Comparison of ENCODE assay signal across 11 mouse cellular contexts in genomic region chr19:3419251-3419650, GRCm38 (mm10). TPM values are rescaled to one million over a fixed set of nuclear protein-coding genes. Genes with fewer than 3 reads are reported as not detected.
DNase-seq lines count a peak whose midpoint lies in the region; ATAC-seq and TF ChIP-seq lines count a peak whose summit lies in the region.
"Had no signal": no experiment of that assay in that cellular context is flagged by ENCODE, and none has a peak within 500 bp of the region (broad histone marks: within the 10 kb centered on the region; RNA-seq: fewer than 3 reads in every experiment).

No protein-coding gene starts in this region.

- no peak overlapping the region for H3K27ac ChIP-seq in neural tube, embryonic 14.5 days (ENCODE audit: low read depth, low read length)
- H3K27ac ChIP-seq in hindbrain, postnatal 0 days: no peak overlapping the region
- H3K27ac ChIP-seq: heart, embryonic 15.5 days; lung, embryonic 15.5 days had no signal

- H3K36me3 ChIP-seq in neural tube, embryonic 14.5 days (ENCODE audit: control insufficient read depth, insufficient read depth, low read length): no peaks in the 10 kb centered on the region
- H3K36me3 ChIP-seq in hindbrain, postnatal 0 days (ENCODE audit: insufficient read depth, low read length): no peaks in the 10 kb centered on the region
- H3K36me3 ChIP-seq: heart, embryonic 15.5 days; lung, embryonic 15.5 days had no signal

- no peak overlapping the region for H3K4me3 ChIP-seq in neural tube, embryonic 14.5 days (ENCODE audit: low read depth, low read length)
- no peak overlapping the region for H3K4me3 ChIP-seq in hindbrain, postnatal 0 days (ENCODE audit: low read length)
- H3K4me3 ChIP-seq: heart, embryonic 15.5 days; lung, embryonic 15.5 days had no signal

- DNase-seq in adrenal gland, adult (ENCODE audit: inconsistent age in 2 of 2, low spot score in 1 of 2): peak; percentile 55 to 66
- no peak for DNase-seq in adrenal gland, postnatal 4 days (ENCODE audit: low spot score in 2 of 2)
- DNase-seq in neural tube, embryonic 10.5 days (ENCODE audit: extremely low spot score, low spot score): no peak
- DNase-seq in hindbrain, postnatal 0 days (ENCODE audit: low spot score): no peak
- DNase-seq in right cerebral cortex, postnatal 36 days (ENCODE audit: low spot score in 2 of 2): peak; percentile 47 to 54
- no peak for DNase-seq in cerebellum, adult 8-10 months
- DNase-seq in lung, postnatal 10 days: no peak

- no peak overlapping the region for H3K4me2 ChIP-seq in neural tube, embryonic 14.5 days (ENCODE audit: low read depth, low read length)
- no peak overlapping the region for H3K4me2 ChIP-seq in hindbrain, postnatal 0 days (ENCODE audit: low read depth, low read length)
- H3K4me2 ChIP-seq: heart, embryonic 15.5 days; lung, embryonic 15.5 days had no signal

- H3K9me3 ChIP-seq in neural tube, embryonic 14.5 days (ENCODE audit: control insufficient read depth, low read length): no peaks in the 10 kb centered on the region
- no peaks in the 10 kb centered on the region for H3K9me3 ChIP-seq in hindbrain, postnatal 0 days (ENCODE audit: low read length)
- H3K9me3 ChIP-seq: heart, embryonic 15.5 days; lung, embryonic 15.5 days had no signal

- ATAC-seq in neural tube, embryonic 14.5 days (ENCODE audit: low read depth): 0 out of 2 replicates have a peak, but pooled peaks have one; percentile 33
- ATAC-seq in hindbrain, postnatal 0 days: peak; percentile 54; the same call in 1 of the 2 replicates
- ATAC-seq: forebrain, embryonic 14.5 days had no signal

- H3K4me1 ChIP-seq in neural tube, embryonic 14.5 days (ENCODE audit: control insufficient read depth, insufficient read depth, low read length): no peaks in the 10 kb centered on the region
- H3K4me1 ChIP-seq in hindbrain, postnatal 0 days (ENCODE audit: insufficient read depth, low read length): 0 out of 2 replicates have a peak, but pooled peaks cover 3% of the 10 kb centered on the region

- no peak overlapping the region for H3K9ac ChIP-seq in neural tube, embryonic 14.5 days (replicated peaks; ENCODE audit: low read depth, low read length)
- H3K9ac ChIP-seq in hindbrain, postnatal 0 days (replicated peaks; ENCODE audit: low read length): no peak overlapping the region
- H3K9ac ChIP-seq: heart, embryonic 15.5 days; lung, embryonic 15.5 days had no signal

- TF ChIP-seq CTCF in hindbrain, postnatal 0 days (IDR thresholded peaks at IDR 0.05; ENCODE audit: low read depth): no peak

- 45% methylated on average over 5 of the region's 5 CpGs for WGBS in neural tube, embryonic 14.5 days
- 44% methylated on average over 5 of the region's 5 CpGs for WGBS in hindbrain, postnatal 0 days

- 0 out of 2 replicates have a peak, but pooled peaks cover 5% of the 10 kb centered on the region for H3K27me3 ChIP-seq in neural tube, embryonic 14.5 days (ENCODE audit: control insufficient read depth, insufficient read depth, low read length)
- no peaks in the 10 kb centered on the region for H3K27me3 ChIP-seq in hindbrain, postnatal 0 days (ENCODE audit: insufficient read depth, low read length)

RNA-seq across cellular contexts. Expression of gene Gal, which starts 4.9 kb away (rescaled TPM):
- total RNA-seq in adrenal gland, postnatal 4 days (2021): 10 to 100 TPM in 1 of 2 experiments, 1 to 10 TPM in 1; 9.1 to 12.4 TPM
- polyA plus RNA-seq in neural tube, embryonic 14.5 days (2014; fragmentation: Nextera tagmentation; extraction: Ambion mirVana): 13.9 and 83.9 TPM in 2 replicates
- total RNA-seq in hindbrain, postnatal 0 days (2014; rRNA removed): 0.75 and 3.7 TPM in 2 replicates
- polyA plus RNA-seq in hindbrain, postnatal 0 days (2015; fragmentation: Nextera tagmentation; extraction: Ambion mirVana): 29.4 and 40.6 TPM in 2 replicates

RNA-seq across cellular contexts. Expression of gene Tesmin, which starts 30.6 kb away (rescaled TPM):
- 1 to 10 TPM; 1.7 to 2.4 TPM for total RNA-seq in adrenal gland, postnatal 4 days (2021)
- polyA plus RNA-seq in neural tube, embryonic 14.5 days (2014; fragmentation: Nextera tagmentation; extraction: Ambion mirVana): 0.12 and 0.30 TPM in 2 replicates
- 1.3 and 1.5 TPM in 2 replicates for total RNA-seq in hindbrain, postnatal 0 days (2014; rRNA removed)
- 0.97 and 1.1 TPM in 2 replicates for polyA plus RNA-seq in hindbrain, postnatal 0 days (2015; fragmentation: Nextera tagmentation; extraction: Ambion mirVana)

Comparison
In these comparisons a context has a peak if more than half of its experiments do, and no peak if none do; other contexts are left out.
1. DNase-seq: peak in adrenal gland, adult (2 of 2) and right cerebral cortex, postnatal 36 days (2 of 2); none in adrenal gland, postnatal 4 days (0 of 2), neural tube, embryonic 10.5 days (single experiment), hindbrain, postnatal 0 days (single experiment), cerebellum, adult 8-10 months (single experiment) and lung, postnatal 10 days (single experiment).